Mouse (Mus musculus) MEL (cell line): ENCODE measurements around the gene Fgd4. TPM values are rescaled to one million over a fixed set of nuclear protein-coding genes. Genes with fewer than 3 reads are reported as not detected.

Experiments used
- DNase-seq: peaks from one replicate; pipeline ENCODE4 v3.0.0; 2011; ENCODE audit warnings: low read depth, low spot score
- H3K27ac ChIP-seq: 2 replicates; pipeline ENCODE4 v1.5.1; 2012; ENCODE audit warnings: low read depth, mild to moderate bottlenecking, control low read depth, low read length, moderate library complexity; ENCODE audit not compliant: control insufficient read depth
- H3K27me3 ChIP-seq, 2 experiments: fragments of 150-350 bp in 1 of 2; sonication (generic) in 1 of 2; 2 replicates each; pipeline ENCODE4 v1.6.1; 2012; ENCODE audit warnings: low read length in 2 of 2, mild to moderate bottlenecking in 2 of 2, improper control_type of control experiment in 1 of 2, moderate library complexity in 1 of 2; ENCODE audit not compliant: insufficient read depth in 2 of 2, control insufficient read depth in 1 of 2
- H3K36me3 ChIP-seq, 2 experiments: 2 replicates each; pipeline ENCODE4 v1.6.1; 2012 to 2014; ENCODE audit warnings: low read length in 2 of 2, improper control_type of control experiment in 1 of 2, inconsistent platforms in 1 of 2, mild to moderate bottlenecking in 1 of 2; ENCODE audit not compliant: insufficient read depth in 2 of 2, control insufficient read depth in 1 of 2
- H3K4me1 ChIP-seq, 2 experiments: fragments of 150-350 bp in 1 of 2; sonication (generic) in 1 of 2; 2 replicates each; pipeline ENCODE4 v1.6.1; 2012; ENCODE audit warnings: low read length in 2 of 2, improper control_type of control experiment in 1 of 2, mild to moderate bottlenecking in 1 of 2; ENCODE audit not compliant: insufficient read depth in 2 of 2, control insufficient read depth in 1 of 2
- H3K4me3 ChIP-seq, 2 experiments: fragments of 150-350 bp in 1 of 2; sonication (generic) in 1 of 2; 2 replicates each; pipeline ENCODE4 v1.5.1; 2012; ENCODE audit warnings: low read depth in 2 of 2, low read length in 2 of 2, mild to moderate bottlenecking in 2 of 2, moderate library complexity in 2 of 2, control low read depth in 1 of 2, improper control_type of control experiment in 1 of 2; ENCODE audit not compliant: control insufficient read depth in 1 of 2, insufficient read depth in 1 of 2
- H3K79me2 ChIP-seq: 2 replicates; pipeline ENCODE4 v1.6.1; 2012; ENCODE audit warnings: mild to moderate bottlenecking, low read length, moderate library complexity; ENCODE audit not compliant: control insufficient read depth, poor library complexity, insufficient read depth
- H3K9ac ChIP-seq: 2 replicates; pipeline ENCODE4 v1.6.1; 2012; ENCODE audit warnings: low read depth, mild to moderate bottlenecking, control low read depth, low read length, moderate library complexity; ENCODE audit not compliant: control insufficient read depth, poor library complexity, severe bottlenecking
- H3K9me3 ChIP-seq: fragments of 150-350 bp; sonication (generic); replicated peaks from 2 replicates; pipeline ENCODE4 v1.6.1; 2012; ENCODE audit warnings: mild to moderate bottlenecking, low read length, improper control_type of control experiment, moderate library complexity; ENCODE audit not compliant: insufficient read depth
- E2F4 ChIP-seq: IDR thresholded peaks from 2 replicates; pipeline ENCODE4 v1.6.1; 2011; ENCODE audit warnings: low read depth, low read length, improper control_type of control experiment, borderline replicate concordance
- GABPA ChIP-seq: IDR thresholded peaks from 2 replicates; pipeline ENCODE4 v1.6.1; 2012; ENCODE audit warnings: low read depth, mild to moderate bottlenecking, inconsistent platforms, low read length, improper control_type of control experiment, moderate library complexity
- GATA1 ChIP-seq: IDR thresholded peaks from 2 replicates; pipeline ENCODE4 v1.6.1; 2011; ENCODE audit warnings: low read depth, low read length, improper control_type of control experiment
- JUND ChIP-seq: IDR thresholded peaks from 2 replicates; pipeline ENCODE4 v1.6.1; 2011; ENCODE audit warnings: low read depth, mild to moderate bottlenecking, improper control_type of control experiment, low read length
- KAT2A ChIP-seq: conservative IDR thresholded peaks from 2 replicates; pipeline ENCODE4 v1.6.1; 2012; ENCODE audit warnings: low read depth, low read length, improper control_type of control experiment, inconsistent platforms
- MAFK ChIP-seq: IDR thresholded peaks from 2 replicates; pipeline ENCODE4 v1.6.1; 2011; ENCODE audit warnings: low read depth, mild to moderate bottlenecking, low read length, improper control_type of control experiment, borderline replicate concordance
- MEF2A ChIP-seq: IDR thresholded peaks from 2 replicates; pipeline ENCODE4 v1.6.1; 2014; ENCODE audit warnings: low read depth, mild to moderate bottlenecking, inconsistent platforms, low read length, improper control_type of control experiment; ENCODE audit not compliant: poor library complexity, insufficient replicate concordance, severe bottlenecking; ENCODE audit errors: extremely low read depth
- MYB ChIP-seq: IDR thresholded peaks from 2 replicates; pipeline ENCODE4 v1.6.1; 2011; ENCODE audit warnings: mild to moderate bottlenecking, low read depth, low read length, improper control_type of control experiment
- MYC ChIP-seq: IDR thresholded peaks from 2 replicates; pipeline ENCODE4 v1.6.1; 2011; ENCODE audit warnings: low read depth, mild to moderate bottlenecking, low read length, improper control_type of control experiment, moderate library complexity
- NRF1 ChIP-seq: IDR thresholded peaks from 2 replicates; pipeline ENCODE4 v1.6.1; 2014; ENCODE audit warnings: low read depth, mild to moderate bottlenecking, inconsistent platforms, low read length, improper control_type of control experiment, moderate library complexity; ENCODE audit not compliant: poor library complexity, insufficient read depth, severe bottlenecking
- RCOR1 ChIP-seq: IDR thresholded peaks from 2 replicates; pipeline ENCODE4 v1.6.1; 2012; ENCODE audit warnings: low read depth, mild to moderate bottlenecking, inconsistent platforms, low read length, improper control_type of control experiment
- SIN3A ChIP-seq: IDR thresholded peaks from 2 replicates; pipeline ENCODE4 v1.6.1; 2012; ENCODE audit warnings: low read length, improper control_type of control experiment, inconsistent platforms
- TAL1 ChIP-seq: IDR thresholded peaks from 2 replicates; pipeline ENCODE4 v1.6.1; 2012; ENCODE audit warnings: mild to moderate bottlenecking, inconsistent platforms, low read length, moderate library complexity, mixed read lengths
- TBP ChIP-seq: IDR thresholded peaks from 2 replicates; pipeline ENCODE4 v1.8.0; 2011; ENCODE audit warnings: low read depth, low read length, improper control_type of control experiment
- TCF12 ChIP-seq: IDR thresholded peaks from 2 replicates; pipeline ENCODE4 v1.6.1; 2014; ENCODE audit warnings: low read depth, mild to moderate bottlenecking, inconsistent platforms, low read length, improper control_type of control experiment, moderate library complexity
- UBTF ChIP-seq: IDR thresholded peaks from 2 replicates; pipeline ENCODE4 v1.6.1; 2012; ENCODE audit warnings: low read depth, mild to moderate bottlenecking, inconsistent platforms, low read length, improper control_type of control experiment, moderate library complexity, borderline replicate concordance; ENCODE audit not compliant: insufficient read depth
- USF1 ChIP-seq: IDR thresholded peaks from 2 replicates; pipeline ENCODE4 v1.6.1; 2014; ENCODE audit warnings: low read depth, mild to moderate bottlenecking, inconsistent platforms, low read length, improper control_type of control experiment, moderate library complexity
- USF2 ChIP-seq, 2 experiments: IDR thresholded peaks; 2 replicates each; pipeline ENCODE4 v1.6.1; 2011 to 2012; ENCODE audit warnings: improper control_type of control experiment in 2 of 2, low read length in 2 of 2, borderline replicate concordance in 1 of 2, inconsistent platforms in 1 of 2, low read depth in 1 of 2, mild to moderate bottlenecking in 1 of 2; ENCODE audit not compliant: insufficient read depth in 1 of 2
- polyA plus RNA-seq, 2 experiments: library from polyadenylated mRNA; stranded (reverse) in 1 of 2; unstranded in 1 of 2; fragments of >175 nt in 1 of 2; fragments of >200 nt in 1 of 2; gene quantifications; 2 replicates each; pipeline versions ENCODE4 v1.2.1 to v1.2.4; 2012; ENCODE audit warnings: low replicate concordance in 2 of 2, low read depth in 1 of 2; ENCODE audit not compliant: insufficient read length in 2 of 2, insufficient read depth in 1 of 2, missing spikeins in 1 of 2
- total RNA-seq: library from RNA; depleted of rRNA; stranded (reverse); fragments of 300-350 nt; gene quantifications from 2 replicates; pipeline ENCODE4 v1.2.3, GENCODE M21; 2012

The Fgd4 gene
- total and polyA plus RNA-seq, 3 experiments = 0.03 to 10.0 TPM; not detected in 1

DNA sequence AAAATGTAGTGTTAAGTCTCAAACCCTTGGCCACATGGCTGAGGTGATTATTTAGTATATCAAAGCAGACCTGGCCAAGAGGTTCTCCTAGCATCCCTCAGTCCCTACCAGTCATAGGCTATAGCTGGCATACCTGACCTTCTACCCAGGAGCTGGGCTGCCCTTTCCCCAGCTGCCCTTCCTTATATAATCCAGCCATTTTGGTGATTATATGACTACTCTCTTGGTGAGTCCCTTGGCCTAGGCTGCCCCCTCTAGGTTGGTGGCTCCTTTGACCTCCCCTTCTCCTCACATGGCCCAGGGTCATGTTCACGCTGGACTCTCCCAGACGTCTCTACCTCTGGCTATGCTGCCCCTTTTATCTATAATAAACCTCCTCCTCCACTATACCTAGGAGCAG is 65.1 kb downstream of the Fgd4 start:
- no peak for DNase-seq

DNA sequence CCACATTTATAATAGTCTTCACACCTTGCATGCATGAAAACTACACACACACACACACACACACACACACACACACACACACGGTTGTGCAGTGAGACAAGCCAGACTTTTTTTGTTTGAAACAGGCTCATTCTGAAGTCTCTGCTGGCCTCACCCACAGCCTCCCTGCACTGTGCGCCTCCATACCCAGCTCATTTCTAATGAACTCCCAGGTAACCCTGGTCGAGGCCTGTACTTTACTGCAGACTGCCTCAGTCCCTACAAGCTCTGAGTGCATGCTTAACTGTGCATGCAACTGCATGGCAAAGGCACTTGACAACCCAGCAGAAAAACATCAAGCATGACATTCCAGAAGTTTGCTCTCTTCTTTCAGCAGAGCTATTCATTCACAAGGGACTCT is 72.3 kb downstream of the Fgd4 start:
- no peak for DNase-seq
- H3K9ac ChIP-seq = no peak overlapping the region
- no peak overlapping the region for H3K4me3 ChIP-seq
- H3K9me3 ChIP-seq = no peaks in the 10 kb centered on the region
- no peaks in the 10 kb centered on the region for H3K36me3 ChIP-seq
- H3K79me2 ChIP-seq = no peaks in the 10 kb centered on the region
- peaks cover 0 to 2% of the 10 kb centered on the region in 2 experiments; a peak in 1 of 4 replicates for H3K27me3 ChIP-seq
- TF ChIP-seq USF2 (IDR thresholded peaks at IDR 0.05; ENCODE audit: borderline replicate concordance in 1 of 2, insufficient read depth in 1 of 2, low read depth in 1 of 2, low read length in 2 of 2) = no peak
- no peak for TF ChIP-seq UBTF
- TF ChIP-seq GATA1 = no peak
- no peak for TF ChIP-seq KAT2A
- no peak for TF ChIP-seq MYC
- TF ChIP-seq TAL1 = no peak
- TF ChIP-seq TBP = no peak
- TF ChIP-seq SIN3A = no peak
- no peak for TF ChIP-seq GABPA
- no peak for TF ChIP-seq MYB
- TF ChIP-seq TCF12 = no peak
- no peak for TF ChIP-seq USF1
- TF ChIP-seq E2F4 = no peak
- TF ChIP-seq JUND = no peak
- no peak overlapping the region for H3K27ac ChIP-seq
- no peaks in the 10 kb centered on the region for H3K4me1 ChIP-seq

More for the DNA sequence above, 65.1 kb downstream of the Fgd4 start:
- no peak overlapping the region for H3K27ac ChIP-seq
- no peak overlapping the region for H3K4me3 ChIP-seq
- no peaks in the 10 kb centered on the region for H3K79me2 ChIP-seq
- no peaks in the 10 kb centered on the region for H3K4me1 ChIP-seq
- H3K27me3 ChIP-seq = no peaks in the 10 kb centered on the region
- H3K9me3 ChIP-seq = no peaks in the 10 kb centered on the region
- no peaks in the 10 kb centered on the region for H3K36me3 ChIP-seq
- no peak overlapping the region for H3K9ac ChIP-seq
- TF ChIP-seq SIN3A (no peak), KAT2A (no peak), TAL1 (no peak), RCOR1 (no peak), MEF2A (no peak), NRF1 (no peak), MAFK (no peak), MYB (no peak)
